Mouse (Mus musculus) left cerebral cortex, postnatal 14 days (tissue): ENCODE results near the gene Angptl7. TPM values are rescaled to one million over a fixed set of nuclear protein-coding genes. Genes with fewer than 3 reads are reported as not detected.

Source experiments
- DNase-seq, 2 experiments: peaks; one replicate each; pipeline ENCODE4 v3.0.0; 2021 to 2022; ENCODE audit warnings: low spot score in 2 of 2, mixed read lengths in 1 of 2
- intact Hi-C: fragments of 180-260 bp; cut with DNase I; formaldehyde crosslinking; loops from one replicate; pipeline ENCODE4 v1.15.1; 2025
- long read RNA-seq, 2 experiments: library from polyadenylated mRNA; stranded (forward); transcript quantifications; one replicate each; pipeline ENCODE4 v2.0.0; 2021
- total RNA-seq, 2 experiments: library from RNA; stranded (reverse); gene quantifications; 2 replicates each; pipeline ENCODE4 v1.2.3; 2021

The Angptl7 gene
- under 1 TPM; 0.31 to 0.44 TPM for total RNA-seq
- long read RNA-seq, experiment 1, partial matches to known transcripts, result 0 of 2 reads
- long read RNA-seq, experiment 1, other reads (novel, unspliced or antisense), result 0 of 2 reads
- long read RNA-seq, experiment 2, partial matches to known transcripts, result 0 of 2 reads
- long read RNA-seq, experiment 2, other reads (novel, unspliced or antisense), result 1 of 2 reads

DNA sequence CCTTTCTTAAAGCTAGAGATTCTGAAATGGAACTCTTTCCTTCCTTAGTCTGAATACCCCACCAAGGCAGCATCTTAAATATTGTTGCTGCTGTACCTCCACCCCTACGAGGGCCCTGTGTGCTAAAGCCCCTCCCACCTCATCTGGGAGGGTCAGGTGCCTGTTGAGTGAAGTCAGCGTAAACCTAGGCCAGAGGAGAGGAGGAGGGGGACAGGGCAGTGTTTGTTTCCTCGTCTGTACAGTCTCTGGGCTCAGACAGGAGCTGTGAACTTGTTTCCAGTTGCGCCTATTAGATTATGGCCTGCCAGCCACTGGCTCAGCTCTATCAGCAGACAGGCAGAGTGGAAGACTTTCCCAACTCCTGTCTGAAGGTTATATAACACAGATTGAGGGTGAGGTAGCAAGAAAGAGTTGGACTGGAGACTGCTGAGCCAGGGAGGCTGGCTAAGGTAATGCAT is at the start of gene Angptl7:
TSS of gene Angptl7 (minus strand) at position 51 of the 458 bp plus-strand sequence.
- intact Hi-C loops, result no loop called here
- DNase-seq, result no peak

DNA sequence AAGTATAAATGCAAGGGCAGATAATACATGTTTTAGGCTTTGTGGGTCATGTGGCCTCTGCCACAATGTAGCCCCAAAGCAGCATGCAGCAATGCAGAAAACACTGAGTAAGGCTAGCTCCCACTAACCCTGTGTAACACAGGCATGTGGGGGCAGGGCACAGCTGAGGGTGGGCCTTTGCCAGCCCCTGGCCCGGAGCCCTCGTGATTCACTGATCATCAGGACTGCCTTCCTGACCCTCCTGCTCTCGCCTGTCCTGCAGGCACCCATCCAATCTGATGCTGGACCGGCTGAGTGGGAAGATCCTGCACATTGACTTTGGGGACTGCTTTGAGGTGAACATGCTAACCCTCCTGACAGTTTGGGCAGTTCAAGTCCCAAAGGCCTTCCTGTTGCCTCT is 48.8 kb upstream of the Angptl7 start:
- no peak for DNase-seq
- intact Hi-C loops, result no loop called here

DNA sequence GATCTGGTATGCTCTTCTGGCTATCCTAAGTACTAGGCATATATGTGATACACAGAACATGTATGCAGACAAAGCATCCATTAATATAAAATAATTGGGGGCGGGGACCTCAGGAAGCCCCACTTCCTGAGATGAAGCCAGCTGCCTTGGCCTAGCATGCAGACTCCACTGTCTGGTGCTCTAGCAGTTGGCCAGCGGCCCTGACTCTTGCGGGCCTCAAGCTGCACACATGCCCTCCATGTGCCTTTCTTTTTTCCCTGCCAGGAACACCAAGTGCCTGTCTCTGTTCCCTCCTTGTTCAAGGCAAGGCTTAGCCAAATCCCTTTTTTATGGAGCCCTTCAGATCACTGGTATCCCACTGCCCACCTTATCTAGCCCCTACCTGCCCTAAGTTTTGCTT is 35.6 kb upstream of the Angptl7 start:
- DNase-seq, result no peak
- intact Hi-C loops, result no loop called here

DNA sequence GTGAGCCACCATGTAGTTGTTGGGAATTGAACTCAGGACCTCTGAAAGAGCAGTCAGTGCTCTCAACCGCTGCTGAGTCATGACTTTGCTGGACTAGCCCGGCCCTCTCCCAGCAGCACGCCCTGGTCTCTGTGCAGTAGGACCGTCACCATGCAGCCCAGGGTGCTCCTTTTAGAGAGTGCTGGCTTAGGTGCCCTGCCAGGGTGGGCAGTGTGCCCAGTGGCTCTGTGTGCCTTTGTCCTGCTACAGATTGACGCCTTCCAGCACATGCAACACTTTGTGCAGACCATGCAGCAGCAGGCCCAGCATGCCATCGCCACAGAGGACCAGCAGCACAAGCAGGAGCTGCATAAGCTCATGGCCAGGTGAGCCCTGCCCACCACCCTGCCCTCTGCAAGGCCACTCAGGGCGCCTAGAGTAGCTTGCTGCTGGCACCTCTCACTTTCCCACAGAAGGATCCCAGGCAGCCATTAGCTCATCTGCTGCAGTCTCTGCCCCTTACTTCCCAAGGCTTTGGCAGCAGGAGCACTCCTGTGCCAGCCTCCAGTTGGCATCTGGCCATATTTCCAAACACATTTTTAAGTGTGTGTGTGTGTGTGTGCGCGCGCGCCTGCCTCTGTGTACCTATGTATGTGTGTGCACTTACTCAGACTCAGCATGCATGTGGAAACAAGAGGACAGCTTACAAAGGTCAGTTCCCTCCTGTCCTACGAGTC is 33.5 kb upstream of the Angptl7 start:
- intact Hi-C loops, result no loop called here
- DNase-seq, result peak in 1 of 2 experiments; percentile 57

DNA sequence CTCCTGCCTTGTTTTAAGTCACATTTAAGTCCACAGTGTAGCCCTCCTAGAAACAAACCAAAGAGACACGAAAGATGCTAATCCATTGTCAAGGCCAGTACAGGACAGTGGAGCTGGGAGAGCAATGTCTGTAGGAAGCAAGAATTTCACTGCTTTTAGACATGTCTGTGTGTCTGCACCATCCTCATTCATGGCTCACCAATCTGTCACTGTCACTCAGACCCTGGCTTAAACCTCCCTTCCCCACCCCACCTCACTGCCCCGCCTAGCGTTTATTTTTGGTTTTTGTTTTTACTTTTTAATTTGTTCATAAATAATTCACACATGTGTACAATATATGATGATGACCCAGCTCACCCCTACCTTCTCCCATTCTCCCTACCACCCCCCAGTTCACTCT is 32.3 kb upstream of the Angptl7 start:
- intact Hi-C loops, result no loop called here
- no peak for DNase-seq

DNA sequence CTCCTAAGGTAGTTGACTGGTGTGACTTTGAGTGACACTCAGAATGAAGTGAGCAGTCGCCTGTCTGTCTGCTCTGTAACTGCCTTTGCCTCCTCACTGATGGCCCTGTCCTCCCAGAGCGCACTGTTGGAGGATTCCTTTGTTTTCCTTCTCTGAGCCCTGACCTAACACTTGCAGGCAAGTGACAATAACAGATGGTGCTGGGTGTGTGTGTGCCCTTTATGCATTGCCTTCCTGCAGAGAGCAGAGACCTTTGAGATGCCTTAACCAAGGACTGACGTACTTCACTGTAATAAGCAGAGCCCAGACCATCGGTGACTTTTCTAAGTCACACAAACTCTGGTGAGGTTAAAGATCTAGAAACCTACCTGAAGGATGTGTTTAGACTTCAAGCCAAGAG is 31.1 kb upstream of the Angptl7 start:
- DNase-seq, result no peak
- intact Hi-C loops, result no loop called here

DNA sequence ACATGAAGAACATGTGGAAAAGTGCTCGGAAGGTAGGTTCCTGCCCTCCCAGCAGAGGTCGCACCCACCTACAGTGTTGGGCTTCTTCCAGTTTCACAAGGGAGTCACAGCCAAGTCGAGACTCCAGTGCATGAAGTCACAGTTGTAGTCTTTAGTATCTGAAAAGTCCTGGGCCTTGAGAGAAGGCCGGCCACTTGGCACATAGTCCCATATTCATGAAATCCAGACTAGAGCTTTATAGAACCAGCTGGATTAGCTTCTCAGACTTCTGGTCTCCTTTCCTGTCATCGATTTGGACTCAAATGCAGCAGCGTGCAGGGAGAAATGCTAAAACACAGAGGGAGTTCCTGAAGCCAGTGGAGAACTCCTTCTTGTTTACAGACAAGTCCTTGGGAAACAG is 30.5 kb upstream of the Angptl7 start:
- intact Hi-C loops, result no loop called here
- DNase-seq, result no peak

DNA sequence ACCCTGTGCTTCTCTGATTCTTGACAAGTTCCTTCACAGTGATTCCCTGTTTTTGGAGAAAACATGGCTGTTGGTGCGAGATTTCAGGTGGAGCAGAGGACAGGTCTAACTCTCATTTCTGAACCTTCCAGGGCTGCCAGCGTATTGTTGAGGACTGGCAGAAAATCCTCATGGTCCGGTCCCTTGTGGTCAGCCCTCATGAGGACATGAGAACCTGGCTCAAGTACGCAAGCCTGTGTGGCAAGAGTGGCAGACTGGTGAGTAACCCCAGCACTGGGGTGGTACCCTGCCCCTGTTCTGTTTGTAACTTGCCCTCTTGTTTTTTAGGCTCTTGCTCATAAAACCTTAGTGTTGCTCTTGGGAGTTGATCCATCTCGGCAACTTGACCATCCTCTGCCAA is 30.1 kb upstream of the Angptl7 start:
- DNase-seq, result no peak

DNA sequence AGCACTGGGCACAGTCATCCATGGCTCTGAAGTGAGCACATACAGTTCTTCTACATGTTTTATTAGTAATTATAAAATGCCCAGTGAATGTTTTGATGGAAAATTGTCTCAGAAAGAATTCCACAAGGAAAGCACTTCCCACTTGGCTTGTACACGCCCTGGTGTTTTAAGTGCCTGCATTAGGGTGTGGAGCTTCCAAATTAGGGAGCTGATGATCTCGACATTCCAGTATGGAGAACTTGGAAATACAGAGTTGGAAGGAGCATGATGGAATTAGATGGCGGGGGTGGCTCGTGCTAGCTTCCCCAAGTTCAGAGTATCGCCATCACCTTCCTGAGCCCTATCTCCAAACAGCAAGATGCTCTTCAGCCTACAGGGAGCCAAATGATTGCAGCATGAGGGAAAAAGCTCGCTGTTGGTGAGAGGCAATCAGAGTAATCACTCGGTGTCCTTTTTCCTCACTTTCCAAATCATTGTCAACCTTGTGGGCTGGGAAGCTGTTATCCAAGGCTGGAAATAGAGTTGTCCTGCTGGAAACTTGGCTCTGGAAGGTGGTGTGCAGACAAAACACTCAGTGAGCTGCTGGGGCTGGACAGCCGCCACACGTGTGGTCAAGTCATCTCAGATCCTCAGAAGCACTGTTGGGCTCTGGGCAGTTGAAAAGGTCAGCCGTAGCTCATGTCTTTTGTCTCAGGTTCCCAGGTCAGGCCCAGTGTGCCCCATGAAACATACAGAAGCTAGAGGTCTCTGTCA is 27.1 kb upstream of the Angptl7 start:
- intact Hi-C loops, result no loop called here
- DNase-seq, result no peak

More for the DNA sequence above, 30.1 kb upstream of the Angptl7 start:
- intact Hi-C loops, result no loop called here

DNA sequence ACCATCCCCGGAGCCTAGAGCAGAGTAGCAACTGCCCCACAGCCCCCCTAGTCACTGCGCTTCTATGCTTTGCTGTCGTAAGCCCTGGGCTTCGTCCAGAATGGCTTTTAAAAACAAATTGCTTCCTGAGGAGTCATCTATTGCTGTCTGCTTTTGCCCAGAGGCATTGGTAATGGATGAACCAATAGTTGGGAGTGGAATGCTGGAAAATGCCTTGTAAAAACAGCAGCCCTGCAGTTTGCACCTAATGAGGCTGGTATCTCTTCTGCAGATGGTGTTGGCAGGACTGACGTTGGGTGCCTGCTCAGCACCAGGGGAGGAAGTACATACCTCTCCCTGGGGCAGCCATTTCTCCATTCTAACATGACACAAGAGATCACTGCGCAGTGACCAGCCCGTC is 23.3 kb upstream of the Angptl7 start:
- intact Hi-C loops, result no loop called here
- DNase-seq, result no peak

DNA sequence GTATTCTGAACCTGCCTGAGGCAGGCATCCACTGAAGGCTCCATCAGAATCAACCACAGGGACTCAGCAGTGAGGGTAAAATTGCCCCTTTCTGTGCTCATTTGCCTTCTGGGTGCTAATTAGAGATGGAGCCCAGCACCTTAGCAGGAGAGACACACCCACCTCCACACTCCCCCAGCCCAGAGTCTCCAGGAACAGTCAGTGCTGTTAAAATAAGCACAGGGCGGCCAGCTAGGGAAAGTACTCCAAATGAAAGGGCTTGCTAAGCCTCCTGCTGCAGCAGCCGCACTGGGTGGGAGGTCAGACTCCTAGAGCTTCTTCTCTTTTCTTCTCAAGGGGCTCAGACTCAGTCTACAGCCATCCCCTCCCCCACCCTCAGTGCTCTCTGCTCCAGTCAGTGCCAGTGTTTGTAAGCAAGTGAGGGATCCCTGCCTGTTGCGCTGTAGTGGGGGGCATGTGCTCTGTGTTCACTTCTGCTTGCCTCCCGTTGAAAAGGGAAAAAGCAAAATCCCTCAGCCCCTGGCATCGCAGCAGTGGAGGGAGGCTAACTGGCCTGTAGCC is 18.1 kb upstream of the Angptl7 start:
- no peak for DNase-seq
- intact Hi-C loops, result no loop called here

DNA sequence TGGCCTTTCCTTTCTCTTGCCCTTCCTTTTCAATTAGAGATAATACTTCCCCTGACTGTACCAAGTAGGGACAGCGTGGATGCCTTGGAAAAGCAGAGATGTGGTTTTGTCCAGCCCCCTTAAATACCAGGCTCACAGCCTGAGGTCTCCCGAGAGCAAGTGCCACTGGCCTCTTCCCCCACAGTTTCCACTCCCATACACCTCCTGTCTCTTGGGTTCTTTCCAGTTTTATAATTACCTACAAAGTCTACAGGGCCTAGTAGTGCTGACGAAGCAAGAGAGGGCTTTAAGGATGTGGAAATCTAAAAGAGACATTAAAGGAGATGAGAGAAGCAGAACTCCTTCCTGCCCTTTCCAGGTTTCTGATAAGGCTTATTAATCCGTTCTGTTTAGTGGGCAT is 17.5 kb upstream of the Angptl7 start:
- intact Hi-C loops, result no loop called here
- no peak for DNase-seq

DNA sequence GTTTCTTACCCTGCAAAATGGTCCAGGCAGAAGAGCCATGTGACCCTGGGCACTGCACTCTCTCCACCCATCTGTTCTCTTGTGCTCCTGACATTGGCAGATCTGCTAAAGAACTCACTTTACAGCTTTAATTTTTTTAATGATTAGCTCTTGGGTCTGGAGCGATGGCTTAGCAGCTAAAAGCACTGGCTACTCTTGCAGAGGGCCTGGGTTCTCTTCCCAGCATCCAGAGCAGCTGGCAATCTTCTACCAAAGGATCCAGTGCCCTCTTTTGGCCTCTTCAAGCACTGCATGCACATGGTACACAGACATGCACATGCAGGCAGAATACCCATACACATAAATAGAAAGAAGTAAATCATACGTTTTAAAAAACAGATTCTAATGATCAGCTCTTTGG is 15.1 kb upstream of the Angptl7 start:
- intact Hi-C loops, result no loop called here
- DNase-seq, result no peak

DNA sequence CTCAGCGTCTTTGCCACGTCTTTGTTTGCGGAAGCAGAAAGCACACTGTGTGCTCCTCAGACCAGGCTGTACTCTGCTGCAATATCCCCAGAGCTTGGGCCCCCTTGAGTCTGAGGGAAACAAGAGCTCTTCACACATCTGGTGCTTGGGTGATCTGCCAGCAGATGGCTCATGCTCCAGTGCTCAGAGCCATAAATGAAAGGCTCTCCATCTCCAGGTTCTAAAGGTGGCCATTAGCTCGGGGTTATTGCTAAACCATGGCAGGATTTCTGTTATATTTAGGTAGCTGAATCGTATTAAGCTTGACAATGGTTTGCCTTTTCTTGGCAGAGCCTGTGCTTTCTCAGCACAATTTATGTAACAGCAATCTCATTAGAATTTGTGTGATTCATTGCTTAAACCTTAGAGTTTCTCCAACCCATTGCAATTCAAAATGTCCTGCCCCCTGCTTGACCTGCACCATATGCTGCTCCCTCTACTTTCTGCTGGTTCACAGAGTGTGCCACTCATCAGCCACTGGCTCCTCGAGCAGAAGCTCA is 12.8 kb upstream of the Angptl7 start:
- DNase-seq, result no peak
- intact Hi-C loops, result no loop called here

DNA sequence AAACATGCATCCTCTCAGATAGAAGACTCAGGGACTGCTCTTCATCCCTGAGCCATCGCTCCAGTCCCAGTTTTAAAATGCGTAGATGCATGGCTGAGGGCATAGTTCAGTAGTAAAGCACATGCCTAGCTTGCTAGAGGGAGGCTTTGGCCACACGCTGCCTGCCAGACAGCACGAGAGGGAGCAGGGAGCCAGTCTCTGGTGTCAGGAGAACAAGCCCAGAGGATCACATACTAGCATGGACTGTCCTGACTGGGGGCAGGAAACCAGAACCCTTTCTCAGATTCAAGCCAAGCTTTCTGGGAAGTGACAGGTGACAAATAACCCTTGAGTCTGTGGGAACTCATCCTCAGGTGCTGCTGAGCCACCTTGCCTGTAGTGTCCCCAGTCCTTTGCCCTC is 11.1 kb upstream of the Angptl7 start:
- DNase-seq, result no peak
- intact Hi-C loops, result no loop called here

DNA sequence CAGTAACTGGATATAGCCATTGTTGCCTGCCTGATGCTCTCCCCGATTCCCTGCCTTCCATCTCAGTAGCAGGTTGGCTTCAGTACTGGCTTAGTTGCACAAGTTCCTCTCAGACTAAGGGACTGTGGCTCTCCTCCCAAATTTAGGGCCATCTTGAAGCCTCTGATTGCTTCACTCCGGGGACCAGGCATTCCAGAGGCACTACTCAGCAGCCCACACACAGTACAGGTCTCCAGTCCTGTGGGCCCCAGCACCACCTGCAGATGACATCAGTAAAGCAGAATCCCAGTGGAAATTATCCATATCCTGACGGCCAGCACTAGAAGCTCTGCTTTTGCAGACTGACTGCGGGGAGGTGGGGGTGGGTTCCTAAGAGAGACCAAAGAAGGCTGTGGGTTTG is 10.4 kb upstream of the Angptl7 start:
- no peak for DNase-seq
- intact Hi-C loops, result no loop called here

DNA sequence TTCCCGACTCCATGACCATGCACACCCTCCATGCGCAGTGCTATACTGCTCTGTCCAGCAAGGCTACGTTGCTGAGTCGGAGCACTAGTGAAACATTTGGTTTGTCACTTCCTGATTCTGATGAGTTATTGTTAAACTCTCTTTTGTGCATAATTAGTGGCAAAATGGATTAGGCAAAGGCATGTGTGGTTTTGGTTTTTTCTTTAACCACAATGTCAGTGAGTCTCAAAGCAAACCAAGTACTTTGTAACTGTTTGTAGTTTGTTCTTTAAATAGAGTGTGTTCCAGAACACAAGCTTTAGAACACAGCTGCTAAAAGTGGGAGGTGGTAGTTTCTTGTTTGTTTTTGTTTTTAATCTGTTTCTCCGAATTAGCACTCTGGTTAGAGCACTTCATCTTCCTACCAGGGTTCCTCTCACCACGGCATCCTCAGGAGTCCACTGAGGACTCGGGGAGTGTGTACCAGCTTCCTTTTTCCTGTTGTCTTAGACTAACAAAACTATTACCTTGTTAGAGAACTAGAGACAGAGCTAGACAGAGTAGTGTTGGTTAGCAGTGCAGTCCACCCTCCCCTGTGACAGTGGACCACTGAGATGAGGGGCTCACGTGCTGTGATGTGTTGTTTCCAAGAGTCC is 9.3 kb upstream of the Angptl7 start:
- DNase-seq, result no peak
- intact Hi-C loops, result no loop called here

DNA sequence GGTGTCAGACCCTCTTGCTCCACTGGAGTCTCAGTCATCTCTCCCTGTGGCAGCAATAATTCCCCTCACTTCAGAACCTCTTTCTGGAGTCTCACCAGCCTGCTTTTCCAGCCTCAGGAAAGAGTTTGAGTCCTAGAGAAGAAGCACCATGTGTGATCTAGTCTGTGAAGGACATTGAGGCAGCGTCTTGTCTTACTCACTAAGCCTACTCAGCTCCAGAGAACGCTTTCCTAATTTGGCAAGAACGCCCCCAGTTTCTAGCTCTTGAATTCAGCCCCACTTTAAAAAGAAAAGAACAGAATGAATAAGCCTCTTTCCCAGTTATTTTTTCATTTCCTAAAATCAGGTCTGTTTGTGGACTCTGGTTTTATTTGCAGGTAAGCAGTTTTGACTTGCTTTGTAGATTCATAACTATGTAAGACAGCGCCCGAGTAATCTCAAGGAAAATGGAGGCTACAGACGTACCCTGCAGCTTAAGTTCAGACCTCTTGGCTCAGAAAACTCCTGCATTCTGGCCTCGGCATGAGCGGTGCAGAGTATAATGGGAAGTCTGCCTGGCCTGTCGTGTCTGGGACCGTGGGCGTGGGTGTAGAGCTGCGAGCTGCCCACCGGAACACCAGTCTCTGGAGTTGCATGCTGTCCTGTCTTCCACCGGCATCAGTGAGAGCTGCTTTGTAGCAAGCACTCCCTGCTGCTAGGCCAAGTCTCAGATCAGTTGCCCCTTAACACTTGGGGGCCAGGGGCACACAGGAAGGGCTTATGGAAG is 8.0 kb upstream of the Angptl7 start:
- intact Hi-C loops, result no loop called here
- DNase-seq, result peak; percentile 50 to 58

DNA sequence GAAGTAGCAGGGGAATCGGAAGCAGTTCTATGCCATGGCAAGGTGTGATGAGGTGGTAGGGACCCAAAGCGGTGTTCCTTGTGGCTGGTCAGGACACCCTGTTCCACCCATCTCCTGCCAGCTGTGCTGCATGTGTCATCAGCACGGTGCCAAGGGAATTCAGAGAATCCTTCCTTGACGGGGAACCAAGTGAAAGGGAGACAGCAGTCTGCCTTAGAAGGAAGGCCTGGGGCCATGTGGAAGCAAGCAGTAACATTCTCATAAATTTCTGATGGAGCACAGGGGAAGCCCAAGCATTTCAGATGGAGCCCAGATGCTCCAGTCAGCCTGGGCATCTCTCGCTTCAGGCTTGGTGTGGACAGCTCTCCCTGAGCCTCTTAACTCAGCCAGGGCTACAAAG is 7.3 kb upstream of the Angptl7 start:
- DNase-seq, result no peak
- intact Hi-C loops, result no loop called here
